Mouse (Mus musculus): ENCODE data around the gene Slc25a23.

DNA sequence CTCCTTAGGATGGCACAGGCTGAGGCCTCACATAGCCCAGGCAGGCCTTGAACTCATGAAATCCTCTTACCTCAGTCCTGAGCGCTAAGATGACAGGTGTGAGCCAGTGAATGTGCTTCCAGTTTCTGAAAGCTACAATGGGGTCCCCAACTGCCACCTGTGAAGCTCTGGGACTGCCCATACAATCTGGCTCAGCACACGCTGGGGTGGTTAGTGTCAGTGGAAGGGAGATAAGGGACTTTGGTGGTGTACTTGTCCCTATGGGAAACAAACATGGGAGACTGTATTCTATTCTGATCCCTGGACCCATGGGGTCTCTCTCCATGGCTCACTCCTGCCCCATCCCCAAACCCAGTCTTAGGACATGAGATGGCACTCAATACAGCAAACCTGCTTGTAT is 40.0 kb downstream of the Slc25a23 start:
- TF ChIP-seq POLR2A (IDR thresholded peaks at IDR 0.05; ENCODE audit: control insufficient read depth, low read depth, low read length) (no peak), CTCF (IDR thresholded peaks at IDR 0.05; ENCODE audit: control insufficient read depth, insufficient read depth, insufficient replicate concordance, low read depth, low read length) (no peak)
